Mouse (Mus musculus) adrenal gland, postnatal 14 days (tissue): ENCODE results near the gene Emc4. TPM values are rescaled to one million over a fixed set of nuclear protein-coding genes. Genes with fewer than 3 reads are reported as not detected.

Experiments
- DNase-seq: peaks from one replicate; pipeline ENCODE4 v3.0.0; 2021; ENCODE audit warnings: mixed read lengths
- total RNA-seq: library from RNA; stranded (reverse); gene quantifications from 2 replicates; pipeline ENCODE4 v1.2.3, GENCODE M21; 2021

Gene Emc4
- total RNA-seq, 1 experiment from 2014 or later = 86.8 TPM

DNA sequence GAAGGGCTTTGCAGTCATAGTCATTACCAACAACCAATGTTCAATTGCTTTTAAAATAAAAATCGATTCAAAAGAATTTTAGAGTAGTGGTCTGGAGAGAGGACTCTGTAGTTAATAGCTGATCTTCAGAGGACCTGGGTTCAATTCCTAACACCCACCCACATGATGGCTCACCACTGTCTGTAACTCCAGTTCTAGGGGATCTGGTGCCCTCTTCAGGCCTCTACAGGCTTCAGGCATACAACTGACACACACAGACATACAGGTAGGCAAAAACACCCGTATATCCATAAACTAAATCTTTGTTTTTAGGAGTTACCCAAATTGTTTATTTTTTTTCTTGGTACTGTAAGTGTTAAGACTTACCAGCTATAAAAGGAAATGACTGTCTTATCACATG is 28.1 kb downstream of the Emc4 start:
- peak; percentile 14 for DNase-seq

DNA sequence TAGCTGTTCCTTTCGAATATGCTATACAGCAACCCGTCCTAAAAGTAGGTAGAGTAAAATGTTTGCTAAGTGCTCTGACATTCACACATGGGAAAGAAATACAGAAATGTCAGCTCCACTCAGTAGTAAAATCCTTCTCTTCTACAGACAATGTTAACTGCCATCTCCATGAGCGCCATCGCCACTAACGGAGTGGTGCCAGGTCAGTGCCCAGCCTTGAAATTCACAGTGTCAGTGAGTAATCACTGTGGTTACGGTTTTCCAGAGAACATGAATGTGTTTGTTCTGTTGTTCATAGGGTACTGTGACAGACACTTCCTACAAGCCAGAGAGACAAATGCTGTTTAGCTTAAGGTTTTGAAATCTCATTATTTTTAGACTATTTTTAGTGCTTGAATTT is 30.6 kb downstream of the Emc4 start:
- DNase-seq = peak; percentile 62

DNA sequence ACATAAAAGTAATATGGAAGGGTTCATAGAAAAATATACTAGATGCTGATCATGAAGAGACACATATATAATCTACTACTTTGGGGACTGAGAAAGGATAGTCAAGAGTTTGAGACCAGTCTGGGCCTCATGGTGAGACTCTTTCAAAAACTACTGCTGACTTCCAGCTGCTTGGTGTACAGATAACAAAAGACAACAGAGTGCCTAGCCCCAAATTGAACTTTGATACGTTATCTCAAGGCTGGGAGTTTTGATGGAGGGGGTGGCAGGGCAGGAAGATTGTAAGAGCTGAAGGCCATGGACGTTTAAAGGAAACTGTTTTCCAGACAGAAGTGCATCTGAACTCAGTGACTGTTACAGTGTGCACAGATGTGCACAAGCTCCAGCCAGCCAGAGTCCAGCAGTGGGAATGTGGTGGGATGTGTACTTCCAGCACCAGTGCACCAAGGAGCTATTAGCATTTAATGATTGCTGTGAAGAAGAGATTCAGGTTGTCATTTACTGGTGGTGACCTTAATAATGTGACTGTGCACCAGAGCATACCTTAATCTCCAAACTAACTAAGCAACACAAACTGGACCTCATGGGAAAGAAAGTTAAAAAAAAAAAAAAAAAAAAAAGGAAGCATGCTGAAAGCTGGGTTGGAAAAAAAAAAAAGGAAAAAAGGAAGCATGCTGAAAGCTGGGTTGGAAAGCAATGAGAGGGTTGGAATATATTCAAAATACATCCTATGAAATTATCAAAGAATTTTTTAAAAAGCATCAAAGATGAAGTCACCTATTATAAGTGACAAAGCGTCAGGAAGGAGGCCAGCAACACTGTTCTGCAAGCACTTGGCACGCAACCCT is 35.6 kb downstream of the Emc4 start:
- no peak for DNase-seq

DNA sequence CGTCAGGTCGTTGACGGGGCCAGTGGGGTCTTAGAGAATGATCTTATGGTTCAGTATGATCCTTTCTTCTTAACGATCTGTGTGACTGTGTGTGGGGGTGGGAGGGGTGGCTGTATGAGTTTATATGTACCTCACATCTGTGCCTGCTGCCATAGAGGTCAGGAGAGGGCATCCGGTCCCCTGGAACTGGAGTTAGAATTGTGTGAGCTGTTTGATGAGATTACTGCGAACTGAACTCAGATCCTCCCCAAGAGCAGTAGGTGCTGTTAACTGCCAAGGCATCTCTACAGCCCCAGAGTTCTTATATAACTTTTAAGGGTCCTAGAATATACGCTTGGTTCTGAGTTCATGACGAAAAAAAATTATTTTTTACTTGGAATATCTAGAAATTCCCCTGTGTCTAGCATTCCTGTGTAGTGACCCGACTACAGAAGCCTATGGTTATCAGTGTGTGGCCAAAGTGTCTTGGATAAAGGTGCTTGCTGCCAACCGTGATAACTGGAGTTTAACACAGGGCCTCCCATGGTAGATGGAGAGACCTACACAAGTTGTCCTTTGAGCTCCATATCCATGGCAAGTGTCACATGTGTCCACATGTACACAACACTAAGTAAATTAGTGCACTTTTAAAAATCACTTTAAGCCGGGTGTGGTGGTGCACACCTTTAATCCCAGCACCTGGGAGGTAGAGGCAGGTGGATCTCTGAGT is 39.6 kb downstream of the Emc4 start:
- DNase-seq = no peak

DNA sequence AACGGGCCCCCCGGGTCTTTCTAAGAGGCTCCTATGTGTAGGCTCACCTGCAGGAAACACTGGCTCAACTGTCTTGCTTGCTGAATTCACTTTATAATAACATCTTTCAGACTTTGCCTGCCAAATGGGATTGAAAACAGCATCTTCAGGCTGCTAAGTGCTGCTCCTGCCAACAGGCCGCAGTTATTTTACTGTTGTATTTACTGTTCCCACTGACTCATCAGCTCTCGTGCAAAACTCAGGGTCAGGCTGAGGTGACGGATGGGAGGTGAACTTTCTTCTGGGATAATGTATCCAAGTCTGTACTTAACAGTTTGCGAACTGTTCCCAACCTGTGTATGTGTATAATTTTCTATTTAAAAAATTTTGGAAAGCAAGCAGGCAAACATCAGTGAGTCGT is 48.9 kb downstream of the Emc4 start:
- DNase-seq = peak; percentile 58

DNA sequence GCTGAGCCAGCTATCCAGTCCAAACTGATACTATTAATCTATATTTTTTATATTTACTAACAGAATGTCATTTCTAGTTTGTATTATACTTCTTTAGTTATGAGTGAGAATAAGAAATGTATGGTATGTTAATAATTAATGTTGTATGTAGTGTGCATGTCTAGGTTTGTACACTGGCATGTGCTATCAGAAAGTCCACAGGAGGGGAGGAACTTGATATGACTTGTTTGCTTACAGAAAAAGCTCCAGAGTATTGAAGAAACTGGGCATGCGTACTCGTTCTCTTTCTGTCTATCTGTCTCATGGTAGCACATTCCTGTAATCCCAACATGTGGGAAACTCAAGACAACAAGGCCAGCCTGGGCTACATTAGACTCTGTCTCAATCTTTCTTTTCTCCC is 49.6 kb downstream of the Emc4 start:
- DNase-seq = no peak

DNA sequence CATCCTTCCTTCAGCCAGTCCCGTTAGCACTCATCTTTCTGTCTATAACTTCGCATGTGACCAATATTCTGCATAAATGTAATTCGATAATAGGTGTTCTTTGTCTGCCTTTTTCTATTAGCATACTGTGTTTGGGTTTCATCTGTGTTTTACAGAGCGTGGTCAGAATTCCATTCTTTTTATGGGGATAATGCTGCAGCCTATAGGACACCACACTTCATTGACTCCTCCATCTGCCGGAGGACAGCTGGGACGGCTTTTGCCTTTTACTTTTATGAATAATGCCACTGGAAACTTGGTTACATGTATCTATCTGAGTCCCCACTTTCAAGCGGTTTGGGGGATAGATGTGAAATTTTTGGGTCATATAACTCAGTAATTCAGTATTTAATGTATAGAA is 52.2 kb downstream of the Emc4 start:
- no peak for DNase-seq

Other genes with a start within 250 kb of the Emc4 start
- gene Olfr1316, start 233.1 kb downstream of the Emc4 start, total RNA-seq = not detected in 2 replicates
- gene Olfr1317, start 227.7 kb downstream of the Emc4 start, total RNA-seq = not detected in 2 replicates
- gene Olfr1318, start 213.8 kb downstream of the Emc4 start, total RNA-seq = not detected in 2 replicates
- gene Lpcat4, start 128.6 kb downstream of the Emc4 start, total RNA-seq = 6.6 and 6.9 TPM in 2 replicates
- not detected in 2 replicates for gene Nutm1, start 108.7 kb downstream of the Emc4 start, total RNA-seq
- gene Nop10, start 106.1 kb downstream of the Emc4 start, total RNA-seq = 128 and 139 TPM in 2 replicates
- gene Slc12a6, start 102.2 kb downstream of the Emc4 start, total RNA-seq = 35.0 and 48.5 TPM in 2 replicates
- gene Gm21985, start 101.7 kb downstream of the Emc4 start, total RNA-seq = not detected in 2 replicates
- gene Katnbl1, start 11.2 kb upstream of the Emc4 start, total RNA-seq = 12.3 and 12.4 TPM in 2 replicates
- 25.1 and 25.5 TPM in 2 replicates for gene Emc7, start 87.0 kb upstream of the Emc4 start, total RNA-seq
- gene Chrm5, start 112.7 kb upstream of the Emc4 start, total RNA-seq = not detected in 2 replicates
- gene Aven, start 124.9 kb upstream of the Emc4 start, total RNA-seq = 15.3 and 15.4 TPM in 2 replicates